Comparison of ENCODE assay signal across 26 mouse cellular contexts in genomic region chr15:77129154-77129553, GRCm38 (mm10).
"Had no signal": no experiment of that assay in that cellular context is flagged by ENCODE, and none has a peak within 500 bp of the region (broad histone marks: within the 10 kb centered on the region; RNA-seq: fewer than 3 reads in every experiment).

No protein-coding gene starts in this region.

- H3K27ac ChIP-seq: embryonic facial prominence, embryonic 10.5 days; embryonic facial prominence, embryonic 12.5 days; embryonic facial prominence, embryonic 13.5 days; embryonic facial prominence, embryonic 15.5 days; forebrain, embryonic 10.5 days; forebrain, embryonic 12.5 days; forebrain, embryonic 13.5 days; forebrain, embryonic 15.5 days; heart, adult 2 months had no signal

- DNase-seq: cerebellum, adult 8-10 months; cerebellum, adult 9-10 months; cerebellum, adult 9-11 months; cerebellum, postnatal 10 days; cerebellum, postnatal 14 days; cerebellum, postnatal 25 days; cerebellum, postnatal 36 days; embryo, embryonic 11 days; forebrain, postnatal 0 days; gastrocnemius, postnatal 10 days; gastrocnemius, postnatal 25 days; gastrocnemius, postnatal 36 days; heart, adult 11 months; heart, adult 18-20 months; heart, adult 2 months had no signal

- H3K9ac ChIP-seq: embryonic facial prominence, embryonic 12.5 days; embryonic facial prominence, embryonic 13.5 days; embryonic facial prominence, embryonic 15.5 days; forebrain, embryonic 12.5 days; forebrain, embryonic 13.5 days; forebrain, embryonic 15.5 days; forebrain, postnatal 0 days had no signal

- H3K4me3 ChIP-seq: embryonic facial prominence, embryonic 10.5 days; embryonic facial prominence, embryonic 12.5 days; embryonic facial prominence, embryonic 13.5 days; embryonic facial prominence, embryonic 15.5 days; erythroblast, embryonic 14.5 days; forebrain, embryonic 10.5 days; forebrain, embryonic 12.5 days; forebrain, embryonic 13.5 days; forebrain, embryonic 15.5 days; heart, adult 2 months had no signal

- ATAC-seq: forebrain, embryonic 13.5 days; forebrain, embryonic 14.5 days; forebrain, embryonic 15.5 days; forebrain, embryonic 16.5 days; forebrain, postnatal 0 days had no signal

- H3K4me1 ChIP-seq: embryonic facial prominence, embryonic 10.5 days; embryonic facial prominence, embryonic 12.5 days; embryonic facial prominence, embryonic 13.5 days; embryonic facial prominence, embryonic 15.5 days; forebrain, embryonic 10.5 days; forebrain, embryonic 12.5 days; forebrain, embryonic 13.5 days had no signal

- H3K4me2 ChIP-seq: embryonic facial prominence, embryonic 12.5 days; embryonic facial prominence, embryonic 13.5 days; embryonic facial prominence, embryonic 15.5 days; forebrain, embryonic 12.5 days; forebrain, embryonic 13.5 days; forebrain, embryonic 15.5 days had no signal

- H3K9me3 ChIP-seq: embryonic facial prominence, embryonic 10.5 days; embryonic facial prominence, embryonic 12.5 days; embryonic facial prominence, embryonic 13.5 days; embryonic facial prominence, embryonic 15.5 days; forebrain, embryonic 10.5 days; forebrain, embryonic 12.5 days; forebrain, embryonic 13.5 days; forebrain, embryonic 15.5 days had no signal

- H3K27me3 ChIP-seq: embryonic facial prominence, embryonic 12.5 days; embryonic facial prominence, embryonic 13.5 days; embryonic facial prominence, embryonic 15.5 days; forebrain, embryonic 12.5 days; forebrain, embryonic 13.5 days; forebrain, embryonic 15.5 days had no signal
